Mouse (Mus musculus) bone marrow macrophage, adult 2 months (primary cell): Measurements from ENCODE around the gene Cerk.

Experiments used
- CTCF ChIP-seq: IDR thresholded peaks from 2 replicates; pipeline ENCODE4 v1.5.1; 2012; ENCODE audit warnings: low read depth, mild to moderate bottlenecking, low read length, moderate library complexity
- POLR2A ChIP-seq: IDR thresholded peaks from 2 replicates; pipeline ENCODE4 v1.6.1; 2012; ENCODE audit warnings: mild to moderate bottlenecking, low read depth, low read length, borderline replicate concordance

GRCm38 (mm10) chr15:86199052-86199451, 13.1 kb upstream of the Cerk start:
- TF ChIP-seq POLR2A (no peak), CTCF (no peak)
